Mouse (Mus musculus): ENCODE data around the gene Dgkh.

DNA sequence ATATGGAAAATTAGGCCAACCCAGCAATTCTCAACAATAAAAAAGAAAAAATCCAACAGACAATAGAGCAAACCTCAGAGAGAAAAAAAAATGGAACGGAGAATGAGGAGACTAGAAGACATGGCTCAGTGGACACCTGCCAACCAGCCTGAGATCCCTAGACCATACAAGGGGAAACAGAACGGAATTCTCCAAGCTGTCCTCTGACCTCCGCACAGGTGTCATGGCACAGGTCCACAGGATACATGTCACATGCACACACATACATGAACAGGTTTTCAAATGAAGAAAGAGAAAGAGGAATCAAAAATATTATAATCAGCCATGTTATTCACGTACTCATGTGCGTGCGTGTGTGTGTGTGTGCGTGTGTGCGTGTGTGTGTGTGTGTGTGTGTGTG lies 38.5 kb downstream of the Dgkh start:
- no peak for TF ChIP-seq POLR2A (IDR thresholded peaks at IDR 0.05; ENCODE audit: low read depth, low read length)
- TF ChIP-seq CTCF (IDR thresholded peaks at IDR 0.05; ENCODE audit: extremely low read depth, insufficient read depth, insufficient read length, insufficient replicate concordance), result no peak

All from spleen, adult 2 months (tissue).